Mouse (Mus musculus): Measurements from ENCODE around the gene Tbc1d25.

GRCm38 (mm10) chrX:8145153-8145991 lies 30.6 kb downstream of the Tbc1d25 start, which contains the start of gene Rbm3:
- no peak for TF ChIP-seq CTCF (IDR thresholded peaks at IDR 0.05; ENCODE audit: borderline replicate concordance, insufficient read depth, low read length)
- peak; percentile 79 for TF ChIP-seq POLR2A (IDR thresholded peaks at IDR 0.05; ENCODE audit: low read depth, low read length)

Data from embryonic fibroblast, embryonic 13.5 days (primary cell).